Mouse (Mus musculus) MEL (cell line): Measurements from ENCODE around the gene Neurl4.

Experiments
- BHLHE40 ChIP-seq: IDR thresholded peaks from 2 replicates; pipeline ENCODE4 v1.6.1; 2012; ENCODE audit warnings: low read depth, mild to moderate bottlenecking, inconsistent platforms, low read length, improper control_type of control experiment, borderline replicate concordance
- ETS1 ChIP-seq: IDR thresholded peaks from 2 replicates; pipeline ENCODE4 v1.6.1; 2012; ENCODE audit warnings: low read depth, mild to moderate bottlenecking, inconsistent platforms, low read length, improper control_type of control experiment, moderate library complexity
- MYC ChIP-seq: IDR thresholded peaks from 2 replicates; pipeline ENCODE4 v1.6.1; 2011; ENCODE audit warnings: low read depth, mild to moderate bottlenecking, low read length, improper control_type of control experiment, moderate library complexity

DNA sequence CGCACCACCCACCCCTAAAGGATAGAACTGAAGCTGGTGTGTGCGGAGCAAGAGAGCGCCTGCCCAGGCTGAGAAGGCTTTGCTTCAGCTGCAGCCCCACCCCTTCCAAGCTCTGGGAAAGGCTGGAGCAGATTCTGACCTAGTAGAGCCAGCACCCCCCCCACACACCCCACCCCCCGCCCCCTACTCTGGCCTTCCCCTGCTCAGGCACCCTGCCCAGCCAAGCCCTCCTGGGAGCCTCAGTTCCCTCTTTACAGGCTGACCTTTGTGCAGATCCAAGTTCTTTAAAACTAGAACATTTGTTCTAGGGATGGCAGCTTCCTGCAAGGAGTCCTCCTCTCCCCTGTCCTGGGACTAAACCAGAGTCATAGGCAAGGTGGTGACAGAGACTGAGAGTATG, 36.5 kb downstream of the Neurl4 start:
- no peak for TF ChIP-seq BHLHE40
- no peak for TF ChIP-seq ETS1
- TF ChIP-seq MYC = no peak
